Mouse (Mus musculus) ES-E14 (cell line): ENCODE data around the gene Prss45. TPM values are rescaled to one million over a fixed set of nuclear protein-coding genes. Genes with fewer than 3 reads are reported as not detected.
A peak's percentile ranks its signal among the peaks of the same experiment; 100 is the strongest.
"Not testable (repeated sequence)": the region's sequence is repeated elsewhere in the genome, so short reads cannot be mapped to it uniquely, and the experiment has no call there.

Experiments used
- DNase-seq: peaks from one replicate; pipeline ENCODE4 v3.0.0-alpha.2; 2013; ENCODE audit warnings: low read depth, low spot score
- H3K27ac ChIP-seq: 2 replicates; pipeline ENCODE4 v1.5.1; 2012; ENCODE audit warnings: low read depth, mild to moderate bottlenecking, low read length, moderate library complexity, mixed read lengths; ENCODE audit not compliant: poor library complexity, insufficient read depth, severe bottlenecking
- H3K36me3 ChIP-seq: 2 replicates; pipeline ENCODE4 v1.6.1; 2012; ENCODE audit warnings: mild to moderate bottlenecking, low read length, moderate library complexity, mixed read lengths; ENCODE audit not compliant: control insufficient read depth, poor library complexity, insufficient read depth, severe bottlenecking
- H3K4me1 ChIP-seq, 2 experiments: fragments of 150-350 bp in 1 of 2; sonication (generic) in 1 of 2; 2 replicates each; pipeline ENCODE4 v1.6.1; 2012; ENCODE audit warnings: low read length in 2 of 2, mild to moderate bottlenecking in 1 of 2, mixed read lengths in 1 of 2; ENCODE audit not compliant: control insufficient read depth in 2 of 2, insufficient read depth in 2 of 2, poor library complexity in 1 of 2
- H3K4me3 ChIP-seq, 2 experiments: fragments of 150-350 bp in 1 of 2; sonication (generic) in 1 of 2; 2 replicates each; pipeline ENCODE4 v1.5.1; 2012; ENCODE audit warnings: low read length in 2 of 2, low read depth in 1 of 2, mild to moderate bottlenecking in 1 of 2, mixed read lengths in 1 of 2; ENCODE audit not compliant: insufficient read depth in 1 of 2, poor library complexity in 1 of 2, severe bottlenecking in 1 of 2
- H3K9ac ChIP-seq: 2 replicates; pipeline ENCODE4 v1.6.1; 2012; ENCODE audit warnings: low read depth, mild to moderate bottlenecking, low read length, mixed read lengths; ENCODE audit not compliant: poor library complexity, insufficient read depth, severe bottlenecking
- H3K9me3 ChIP-seq: fragments of 150-350 bp; sonication (generic); 2 replicates; pipeline ENCODE4 v1.6.1; 2012; ENCODE audit warnings: low read depth, mild to moderate bottlenecking, low read length; ENCODE audit not compliant: control insufficient read depth, insufficient read depth
- CHD2 ChIP-seq: IDR thresholded peaks from 2 replicates; pipeline ENCODE4 v1.6.1; 2014; ENCODE audit warnings: mild to moderate bottlenecking, low read depth, low read length, inconsistent platforms
- HCFC1 ChIP-seq: IDR thresholded peaks from 2 replicates; pipeline ENCODE4 v1.6.1; 2012; ENCODE audit warnings: low read length, inconsistent platforms, borderline replicate concordance; ENCODE audit not compliant: insufficient read depth
- MAFK ChIP-seq: IDR thresholded peaks from 2 replicates; pipeline ENCODE4 v1.6.1; 2014; ENCODE audit warnings: mild to moderate bottlenecking, low read depth, low read length, inconsistent platforms; ENCODE audit not compliant: insufficient read depth
- ZC3H11A ChIP-seq: IDR thresholded peaks from 2 replicates; pipeline ENCODE4 v1.6.1; 2012; ENCODE audit warnings: low read depth, mild to moderate bottlenecking, inconsistent platforms, low read length, borderline replicate concordance
- ZNF384 ChIP-seq: IDR thresholded peaks from 2 replicates; pipeline ENCODE4 v1.6.1; 2012; ENCODE audit warnings: low read depth, low read length, inconsistent platforms
- in situ Hi-C, 2 experiments: fragments of 600-800 bp; cut with MboI; formaldehyde crosslinking; loops; one replicate each; pipeline ENCODE4 v1.15.1; 2025; ENCODE audit warnings: low sequenced_read_pairs in 2 of 2, inconsistent platforms in 1 of 2; ENCODE audit not compliant: unreplicated experiment in 2 of 2
- total RNA-seq: library from RNA; depleted of rRNA; stranded (reverse); fragments of 300-350 nt; gene quantifications from 2 replicates; pipeline ENCODE4 v1.2.3, GENCODE M21; 2012

Prss45 gene
- total RNA-seq, 1 experiment, result 0.54 TPM

DNA sequence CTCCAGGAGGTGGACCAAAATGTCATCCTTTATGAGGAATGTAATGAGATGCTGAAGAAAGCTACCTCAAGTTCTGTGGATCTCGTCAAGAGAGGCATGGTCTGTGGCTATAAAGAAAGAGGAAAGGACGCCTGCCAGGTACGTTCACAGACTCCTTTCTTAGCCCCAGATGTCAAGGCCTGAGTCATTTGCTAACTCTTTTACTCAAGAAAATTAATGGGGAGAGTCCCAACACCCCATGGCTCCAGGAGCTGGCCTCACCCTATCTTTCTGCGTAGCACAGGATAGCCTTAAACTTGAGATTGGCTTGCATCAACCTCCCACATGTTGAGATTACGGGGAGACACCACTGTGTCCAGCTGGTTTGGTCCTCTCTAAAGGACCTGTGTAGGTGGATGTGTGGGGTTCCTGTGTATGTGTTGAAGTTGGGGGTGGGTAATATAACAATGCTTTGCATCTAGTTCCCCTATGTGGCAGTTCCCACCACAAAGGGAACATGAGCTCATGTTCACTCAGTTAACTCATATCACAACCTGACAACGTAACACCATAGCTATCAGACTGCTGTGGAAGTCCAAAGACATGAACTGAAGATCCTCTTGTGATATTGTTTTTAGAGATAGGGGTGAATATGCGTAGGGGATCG is 33.4 kb upstream of the Prss45 start:
- no peaks in the 10 kb centered on the region for H3K9me3 ChIP-seq
- no peak for DNase-seq
- 0 out of 2 replicates have a peak, but pooled peaks cover 1% of the 10 kb centered on the region for H3K36me3 ChIP-seq
- TF ChIP-seq ZNF384 (no peak), MAFK (no peak), HCFC1 (no peak), ZC3H11A (no peak), CHD2 (no peak)
- no peak overlapping the region for H3K27ac ChIP-seq
- peaks cover 0 to 2% of the 10 kb centered on the region in 2 experiments; a peak in 1 of 4 replicates for H3K4me1 ChIP-seq
- no peak overlapping the region for H3K9ac ChIP-seq
- H3K4me3 ChIP-seq, result no peak overlapping the region
- in situ Hi-C loops, result no loop called here

DNA sequence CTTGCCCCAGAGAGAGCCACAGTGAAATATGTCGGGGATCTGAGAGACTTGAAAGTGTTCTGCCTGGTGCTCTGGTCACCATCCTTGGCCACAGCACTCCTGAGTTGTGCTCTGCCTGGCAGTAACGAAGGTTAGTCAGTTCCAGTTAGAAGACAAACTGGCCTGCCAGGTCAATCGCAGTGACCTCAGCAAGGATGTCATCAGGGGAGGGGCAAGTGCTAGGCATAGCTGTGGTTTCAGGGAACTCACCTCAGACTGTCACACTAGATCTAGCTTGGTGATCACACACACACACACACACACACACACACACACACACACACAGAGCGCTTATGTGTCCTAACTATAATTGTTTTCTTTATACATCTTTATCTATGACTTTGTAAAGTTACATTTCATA is 31.1 kb upstream of the Prss45 start:
- DNase-seq, result no peak
- Histone ChIP-seq H3K9ac (no peak overlapping the region), H3K4me3 (no peak overlapping the region), H3K4me1 (no peaks in the 10 kb centered on the region), H3K9me3 (no peaks in the 10 kb centered on the region), H3K36me3 (0 out of 2 replicates have a peak, but pooled peaks cover 1% of the 10 kb centered on the region), H3K27ac (no peak overlapping the region)
- in situ Hi-C loops, result no loop called here
- no peak for TF ChIP-seq ZC3H11A
- no peak for TF ChIP-seq ZNF384
- TF ChIP-seq HCFC1, result no peak
- TF ChIP-seq CHD2, result no peak
- no peak for TF ChIP-seq MAFK

DNA sequence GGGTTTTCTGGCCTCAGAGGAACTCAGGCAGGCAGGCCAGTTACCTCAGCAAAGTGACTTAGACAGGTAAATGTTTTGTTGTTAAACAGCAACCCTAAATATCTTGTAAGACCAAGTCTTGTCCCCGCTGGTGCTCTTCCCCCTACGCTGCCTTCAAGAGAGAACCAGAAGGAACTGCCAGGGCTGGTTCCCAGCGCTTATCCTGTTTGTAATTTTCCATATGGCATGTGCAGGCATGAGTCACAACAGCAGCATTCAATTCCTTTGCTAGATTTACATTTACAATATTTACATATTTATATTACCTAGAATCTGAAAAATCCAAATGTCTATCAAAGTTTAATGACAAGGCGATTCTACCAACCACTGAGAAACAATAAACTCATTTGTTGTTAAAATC is 24.3 kb upstream of the Prss45 start:
- no peak for TF ChIP-seq MAFK
- no peak for TF ChIP-seq ZC3H11A
- TF ChIP-seq ZNF384, result no peak
- DNase-seq, result no peak
- H3K36me3 ChIP-seq, result no peaks in the 10 kb centered on the region
- peaks cover 0 to 5% of the 10 kb centered on the region in 2 experiments; a peak in 2 of 4 replicates for H3K4me1 ChIP-seq
- H3K4me3 ChIP-seq, result no peak overlapping the region
- H3K27ac ChIP-seq, result no peak overlapping the region
- no peak overlapping the region for H3K9ac ChIP-seq
- in situ Hi-C loops, result no loop called here
- H3K9me3 ChIP-seq, result no peaks in the 10 kb centered on the region

DNA sequence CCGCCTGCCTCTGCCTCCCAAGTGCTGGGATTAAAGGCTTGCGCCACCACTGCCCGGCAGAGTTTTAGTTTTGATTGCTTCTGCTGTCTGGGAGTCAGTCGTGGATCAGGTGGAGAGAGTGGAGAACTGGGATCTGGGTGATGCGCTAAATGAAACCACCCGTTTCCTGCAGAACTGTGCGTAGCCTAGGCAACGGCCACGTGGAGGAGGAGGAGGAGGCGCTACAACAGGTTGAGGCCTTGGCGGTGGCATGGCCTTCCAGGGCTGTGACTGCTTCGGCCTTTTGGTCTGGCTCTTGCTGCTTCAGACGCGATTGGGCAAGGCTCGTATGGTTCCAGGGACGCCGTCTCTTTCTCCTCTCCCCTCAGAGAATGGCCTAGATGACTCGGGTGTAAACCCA is 20.6 kb upstream of the Prss45 start, which contains the start of gene Prss44:
TSS of gene Prss44 (plus strand) at position 206 of the 400 bp plus-strand sequence.
- 0 out of 2 replicates have a peak within 1 kb of the TSS, but pooled peaks have one; percentile 30 for H3K9ac ChIP-seq
- in situ Hi-C loops, result no loop called here
- no peak within 1 kb of the TSS for H3K27ac ChIP-seq
- TF ChIP-seq HCFC1 (no peak), ZNF384 (no peak), CHD2 (no peak), ZC3H11A (no peak)
- H3K4me1 ChIP-seq, result peaks cover 0 to 5% of the 10 kb centered on the region in 2 experiments; a peak in 2 of 4 replicates
- DNase-seq, result no peak
- H3K36me3 ChIP-seq, result no peaks in the 10 kb centered on the region
- no peaks in the 10 kb centered on the region for H3K9me3 ChIP-seq
- peak within 1 kb of the TSS; percentile 42 to 54; a peak in 3 of 4 replicates for H3K4me3 ChIP-seq

DNA sequence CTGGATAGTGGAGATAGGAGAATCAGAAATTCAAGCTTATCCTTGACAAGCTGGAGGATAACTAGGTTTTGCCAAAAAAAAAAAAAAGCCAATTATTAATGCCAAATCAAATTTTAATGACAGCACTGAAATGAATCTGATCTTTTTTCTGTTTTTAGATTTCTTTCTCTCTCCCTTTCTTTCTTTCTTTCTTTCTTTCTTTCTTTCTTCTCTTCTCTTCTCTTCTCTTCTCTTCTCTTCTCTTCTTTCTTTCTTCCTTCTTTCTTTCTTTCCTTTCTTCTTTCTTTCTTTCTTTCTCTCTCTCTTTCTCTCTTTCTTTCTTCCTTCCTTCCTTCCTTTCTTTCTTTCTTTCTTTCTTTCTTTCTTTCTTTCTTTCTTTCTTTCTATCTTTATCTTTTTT is 13.8 kb upstream of the Prss45 start:
- H3K4me3 ChIP-seq, in situ Hi-C loops: not testable (repeated sequence)

More for the DNA sequence above, 13.8 kb upstream of the Prss45 start:
- not testable (repeated sequence) for H3K9me3 ChIP-seq, H3K36me3 ChIP-seq, H3K9ac ChIP-seq, H3K4me1 ChIP-seq, H3K27ac ChIP-seq, DNase-seq
